Mouse (Mus musculus) E14TG2a.4 (cell line): ENCODE data around the gene Tsen34.

Experiments used
- H3K27me3 ChIP-seq: 2 replicates; pipeline ENCODE4 v1.6.1; 2014; ENCODE audit warnings: low read length, control low read depth; ENCODE audit not compliant: insufficient read depth
- H3K36me3 ChIP-seq: 2 replicates; pipeline ENCODE4 v1.6.1; 2014; ENCODE audit warnings: low read length, control low read depth; ENCODE audit not compliant: insufficient read depth
- H3K4me1 ChIP-seq: replicated peaks from 2 replicates; pipeline ENCODE4 v1.6.1; 2014; ENCODE audit warnings: low read depth, low read length, control low read depth
- H3K4me3 ChIP-seq: replicated peaks from 2 replicates; pipeline ENCODE4 v1.5.1; 2014; ENCODE audit warnings: mild to moderate bottlenecking, low read length
- H3K9me3 ChIP-seq: 2 replicates; pipeline ENCODE4 v1.6.1; 2014; ENCODE audit warnings: low read length, control low read depth
- CTCF ChIP-seq: conservative IDR thresholded peaks from 2 replicates; pipeline ENCODE4 v1.5.1; 2014; ENCODE audit warnings: low read length
- NANOG ChIP-seq: IDR thresholded peaks from 2 replicates; pipeline ENCODE4 v1.6.1; 2014; ENCODE audit warnings: borderline replicate concordance, low read length, mixed read lengths
- POU5F1 ChIP-seq: IDR thresholded peaks from 2 replicates; pipeline ENCODE4 v1.6.1; 2014; ENCODE audit warnings: low read length, borderline replicate concordance

The Tsen34 gene

GRCm38 (mm10) chr7:3692382-3692986 lies at the start of gene Tsen34:
TSS of gene Tsen34 (plus strand) at chr7:3692863.
- peaks cover 27% of the 10 kb centered on the region for H3K4me1 ChIP-seq
- peaks cover 48% of the 10 kb centered on the region for H3K36me3 ChIP-seq
- no peaks in the 10 kb centered on the region for H3K9me3 ChIP-seq
- peak within 1 kb of the TSS; percentile 92 for H3K4me3 ChIP-seq
- peaks cover 13% of the 10 kb centered on the region for H3K27me3 ChIP-seq
- TF ChIP-seq NANOG (no peak), CTCF (no peak), POU5F1 (no peak)

- Histone ChIP-seq H3K9me3 (no peaks in the 10 kb centered on the region), H3K36me3 (peaks cover 65% of the 10 kb centered on the region), H3K4me3 (no peak overlapping the region), H3K27me3 (no peaks in the 10 kb centered on the region), H3K4me1 (peaks cover 54% of the 10 kb centered on the region)
- no peak for TF ChIP-seq CTCF
- no peak for TF ChIP-seq POU5F1
- no peak for TF ChIP-seq NANOG
These were observed 49.3 kb upstream of the Tsen34 start for GRCm38 (mm10) chr7:3643412-3643811.

GRCm38 (mm10) chr7:3643843-3644242 lies 48.8 kb upstream of the Tsen34 start:
- Histone ChIP-seq H3K36me3 (peaks cover 65% of the 10 kb centered on the region), H3K4me1 (peaks cover 58% of the 10 kb centered on the region), H3K9me3 (no peaks in the 10 kb centered on the region), H3K27me3 (no peaks in the 10 kb centered on the region), H3K4me3 (peak overlapping the region; percentile 80)
- no peak for TF ChIP-seq CTCF
- TF ChIP-seq POU5F1 = no peak
- TF ChIP-seq NANOG = no peak

- H3K4me3 ChIP-seq = peak overlapping the region; percentile 80
These were observed 48.4 kb upstream of the Tsen34 start for GRCm38 (mm10) chr7:3644348-3644671.

GRCm38 (mm10) chr7:3644672-3645487 lies 47.8 kb upstream of the Tsen34 start, which contains the start of gene Cnot3:
TSS of gene Cnot3 (plus strand) at chr7:3645268.
- Histone ChIP-seq H3K27me3 (no peaks in the 10 kb centered on the region), H3K4me1 (peaks cover 63% of the 10 kb centered on the region), H3K4me3 (peak within 1 kb of the TSS; percentile 99), H3K9me3 (no peaks in the 10 kb centered on the region), H3K36me3 (peaks cover 65% of the 10 kb centered on the region)
- no peak for TF ChIP-seq CTCF
- 0 out of 2 replicates have a peak, but pooled peaks have one; percentile 10 for TF ChIP-seq NANOG
- TF ChIP-seq POU5F1 = no peak

More at GRCm38 (mm10) chr7:3644348-3644671, 48.4 kb upstream of the Tsen34 start:
- H3K9me3 ChIP-seq = no peaks in the 10 kb centered on the region
- no peak for TF ChIP-seq POU5F1
- TF ChIP-seq CTCF = no peak
- no peak for TF ChIP-seq NANOG
- H3K27me3 ChIP-seq = no peaks in the 10 kb centered on the region
- peaks cover 65% of the 10 kb centered on the region for H3K36me3 ChIP-seq
- H3K4me1 ChIP-seq = peaks cover 63% of the 10 kb centered on the region

GRCm38 (mm10) chr7:3645488-3646025 lies 47.1 kb upstream of the Tsen34 start:
- peaks cover 69% of the 10 kb centered on the region for H3K4me1 ChIP-seq
- H3K4me3 ChIP-seq = peak overlapping the region; percentile 99
- peaks cover 65% of the 10 kb centered on the region for H3K36me3 ChIP-seq
- no peak for TF ChIP-seq CTCF
- no peak for TF ChIP-seq POU5F1
- no peak for TF ChIP-seq NANOG
- H3K9me3 ChIP-seq = no peaks in the 10 kb centered on the region
- H3K27me3 ChIP-seq = no peaks in the 10 kb centered on the region

GRCm38 (mm10) chr7:3646188-3646587 lies 46.5 kb upstream of the Tsen34 start:
- Histone ChIP-seq H3K36me3 (peaks cover 65% of the 10 kb centered on the region), H3K4me3 (peak overlapping the region; percentile 99), H3K4me1 (peaks cover 75% of the 10 kb centered on the region), H3K27me3 (no peaks in the 10 kb centered on the region), H3K9me3 (no peaks in the 10 kb centered on the region)
- no peak for TF ChIP-seq CTCF
- TF ChIP-seq NANOG = no peak
- TF ChIP-seq POU5F1 = no peak

- Histone ChIP-seq H3K27me3 (no peaks in the 10 kb centered on the region), H3K4me1 (peaks cover 74% of the 10 kb centered on the region), H3K36me3 (peaks cover 65% of the 10 kb centered on the region), H3K4me3 (peak overlapping the region; percentile 99), H3K9me3 (no peaks in the 10 kb centered on the region)
- TF ChIP-seq POU5F1 = no peak
- TF ChIP-seq NANOG = no peak
- no peak for TF ChIP-seq CTCF
These were observed 46.0 kb upstream of the Tsen34 start for GRCm38 (mm10) chr7:3646641-3647040.
